Mouse (Mus musculus) heart, postnatal 0 days (tissue): Measurements from ENCODE around the gene Vegfd. TPM values are rescaled to one million over a fixed set of nuclear protein-coding genes. Genes with fewer than 3 reads are reported as not detected.

Source experiments
- ATAC-seq: fragments of 200-750 bp; cut with Nextera tagmentation; 2 replicates; pipeline ENCODE4 v1.8.0; 2017; ENCODE audit warnings: low read depth, moderate number of reproducible peaks, moderate library complexity; ENCODE audit not compliant: insufficient read depth
- DNase-seq: peaks from one replicate; pipeline ENCODE4 v3.0.0-alpha.2; 2016; ENCODE audit warnings: low spot score
- H3K27ac ChIP-seq: fragments of 300-500 bp; sonication (generic); 2 replicates; pipeline ENCODE4 v1.5.1; 2014; ENCODE audit warnings: low read depth, mild to moderate bottlenecking
- H3K27me3 ChIP-seq: fragments of 300-500 bp; sonication (generic); 2 replicates; pipeline ENCODE4 v1.6.1; 2014; ENCODE audit warnings: low read length, mixed read lengths; ENCODE audit not compliant: control insufficient read depth, insufficient read depth
- H3K36me3 ChIP-seq: fragments of 300-500 bp; sonication (generic); replicated peaks from 2 replicates; pipeline ENCODE4 v1.6.1; 2014; ENCODE audit warnings: low read length, mixed read lengths; ENCODE audit not compliant: control insufficient read depth, insufficient read depth
- H3K4me1 ChIP-seq: fragments of 300-500 bp; sonication (generic); 2 replicates; pipeline ENCODE4 v1.6.1; 2014; ENCODE audit warnings: antibody characterized with exemption; ENCODE audit not compliant: control insufficient read depth, insufficient read depth
- H3K4me2 ChIP-seq: fragments of 300-500 bp; sonication (generic); 2 replicates; pipeline ENCODE4 v1.6.1; 2014; ENCODE audit warnings: low read depth, mild to moderate bottlenecking, low read length, moderate library complexity
- H3K4me3 ChIP-seq: fragments of 300-500 bp; sonication (generic); 2 replicates; pipeline ENCODE4 v1.5.1; 2014; ENCODE audit warnings: low read depth, low read length
- H3K9ac ChIP-seq: fragments of 300-500 bp; sonication (generic); replicated peaks from 2 replicates; pipeline ENCODE4 v1.6.1; 2014; ENCODE audit warnings: low read depth, low read length, mixed read lengths
- H3K9me3 ChIP-seq: fragments of 300-500 bp; sonication (generic); replicated peaks from 2 replicates; pipeline ENCODE4 v1.6.1; 2016; ENCODE audit warnings: low read length; ENCODE audit not compliant: control insufficient read depth
- CTCF ChIP-seq: IDR thresholded peaks from 2 replicates; pipeline ENCODE4 v1.5.1; 2016; ENCODE audit warnings: antibody characterized with exemption, control low read depth, low read depth
- EP300 ChIP-seq: IDR thresholded peaks from 2 replicates; pipeline ENCODE4 v1.6.1; 2016; ENCODE audit warnings: antibody characterized with exemption, low read depth
- WGBS: fragments of 180-500 bp; shearing (Covaris S2); extraction: QIAGEN DNeasy Blood & Tissue Kit; methylation state at CpG from one replicate; pipeline ENCODE4 v1.1.7; 2014; 5-methylcytosine and 5-hydroxymethylcytosine counted together
- polyA plus RNA-seq: library from polyadenylated mRNA; unstranded; fragments of >200 nt; fragmentation: Nextera tagmentation; extraction: Ambion mirVana; gene quantifications from 2 replicates; pipeline ENCODE4 v1.2.1, GENCODE M21; 2015
- total RNA-seq: library from RNA; depleted of rRNA; stranded (reverse); fragments of >200 nt; gene quantifications from 2 replicates; pipeline ENCODE4 v1.2.3, GENCODE M21; 2014; ENCODE audit warnings: low replicate concordance

The Vegfd gene
- total and polyA plus RNA-seq, 2 experiments from 2014 or later = 0.08 to 1.6 TPM

DNA sequence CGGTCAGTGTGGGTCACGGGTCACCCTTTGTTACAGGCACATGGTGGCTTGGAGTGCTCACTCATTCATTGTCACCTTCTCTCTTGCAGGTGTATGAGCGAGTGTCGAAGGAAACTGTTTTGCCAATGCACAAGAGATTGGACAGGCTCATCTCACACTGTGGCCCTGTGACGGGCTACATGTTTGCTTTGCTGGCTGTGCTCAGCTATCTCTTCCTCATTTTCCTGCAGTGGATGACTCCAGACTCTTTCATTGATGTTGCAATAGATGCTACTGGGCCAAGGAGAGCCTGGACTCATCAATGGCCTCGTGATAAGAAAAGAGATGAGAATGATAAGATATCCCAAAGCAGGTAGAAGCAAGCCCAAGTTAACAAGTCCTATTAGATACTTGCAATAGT is 58.4 kb downstream of the Vegfd start:
- 80% methylated on average over 6 of the region's 6 CpGs for WGBS
- H3K27ac ChIP-seq = no peak overlapping the region

DNA sequence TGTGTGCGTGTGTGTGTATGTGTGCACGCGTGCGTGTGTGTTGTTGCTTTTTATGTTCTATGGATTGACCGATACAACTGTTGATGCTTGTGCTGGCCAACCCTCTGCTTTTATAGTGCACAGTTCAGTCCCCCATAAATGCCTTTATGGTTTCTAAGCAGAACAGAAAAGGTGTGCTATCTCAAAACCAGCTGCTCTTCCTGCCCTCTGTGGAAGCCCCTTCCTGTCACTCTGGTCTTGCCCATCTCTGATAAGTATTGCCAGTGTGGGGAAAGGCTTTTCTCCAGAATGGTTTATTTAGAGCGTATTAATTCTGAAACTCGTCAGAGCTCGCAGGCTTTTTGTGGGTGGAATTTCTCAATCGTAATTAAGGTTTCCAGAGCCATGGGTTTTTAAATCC is 59.5 kb downstream of the Vegfd start:
- TF ChIP-seq EP300 = no peak
- Histone ChIP-seq H3K27ac (no peak overlapping the region), H3K9me3 (no peaks in the 10 kb centered on the region), H3K4me1 (no peaks in the 10 kb centered on the region), H3K4me2 (no peak overlapping the region), H3K9ac (no peak overlapping the region), H3K36me3 (peaks cover 17% of the 10 kb centered on the region), H3K4me3 (no peak overlapping the region), H3K27me3 (no peaks in the 10 kb centered on the region)
- WGBS = 91% methylated on average over 9 of the region's 9 CpGs
- DNase-seq (no peak), ATAC-seq (no peak)

More for the DNA sequence above, 58.4 kb downstream of the Vegfd start:
- ATAC-seq (no peak), DNase-seq (no peak)
- no peak overlapping the region for H3K4me3 ChIP-seq
- H3K9me3 ChIP-seq = no peaks in the 10 kb centered on the region
- TF ChIP-seq CTCF (no peak), EP300 (no peak)
- no peaks in the 10 kb centered on the region for H3K4me1 ChIP-seq
- H3K4me2 ChIP-seq = no peak overlapping the region
- peaks cover 17% of the 10 kb centered on the region for H3K36me3 ChIP-seq
- H3K27me3 ChIP-seq = no peaks in the 10 kb centered on the region
- no peak overlapping the region for H3K9ac ChIP-seq

DNA sequence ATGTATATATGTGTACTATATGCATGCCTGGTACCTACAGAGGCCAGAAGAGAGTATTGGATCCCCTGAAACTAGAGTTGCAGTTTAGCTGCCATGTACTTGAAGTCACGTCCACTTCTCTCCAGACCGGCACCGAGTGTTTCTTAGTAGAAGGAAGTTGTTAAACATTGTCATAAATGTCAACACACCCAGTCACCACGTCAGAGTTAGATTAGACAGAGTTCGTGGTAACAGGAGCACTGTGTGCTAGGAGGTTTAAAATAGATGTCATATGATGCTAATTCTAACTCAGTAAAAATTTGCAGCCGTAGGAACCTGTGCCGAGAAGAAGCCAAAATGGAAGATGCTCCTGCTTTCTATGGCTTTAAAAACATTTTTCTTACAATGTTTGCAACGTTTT is 63.5 kb downstream of the Vegfd start, which contains the start of gene Asb11:
Gene Asb11 (plus strand): TSS at position 286 of the 400 bp plus-strand sequence.
- WGBS = 32% methylated on average over 8 of the region's 8 CpGs
- peak within 1 kb of the TSS; percentile 54 for H3K4me2 ChIP-seq
- no peaks in the 10 kb centered on the region for H3K27me3 ChIP-seq
- peak; percentile 84 for ATAC-seq
- H3K4me1 ChIP-seq = no peaks in the 10 kb centered on the region
- H3K9ac ChIP-seq = peak within 1 kb of the TSS; percentile 61
- H3K4me3 ChIP-seq = peak within 1 kb of the TSS; percentile 47
- TF ChIP-seq CTCF (no peak), EP300 (no peak)
- peak within 1 kb of the TSS; percentile 90 for H3K27ac ChIP-seq
- H3K9me3 ChIP-seq = no peaks in the 10 kb centered on the region
- DNase-seq = peak; percentile 77
- H3K36me3 ChIP-seq = peaks cover 1% of the 10 kb centered on the region; the same call in 1 of the 2 replicates

DNA sequence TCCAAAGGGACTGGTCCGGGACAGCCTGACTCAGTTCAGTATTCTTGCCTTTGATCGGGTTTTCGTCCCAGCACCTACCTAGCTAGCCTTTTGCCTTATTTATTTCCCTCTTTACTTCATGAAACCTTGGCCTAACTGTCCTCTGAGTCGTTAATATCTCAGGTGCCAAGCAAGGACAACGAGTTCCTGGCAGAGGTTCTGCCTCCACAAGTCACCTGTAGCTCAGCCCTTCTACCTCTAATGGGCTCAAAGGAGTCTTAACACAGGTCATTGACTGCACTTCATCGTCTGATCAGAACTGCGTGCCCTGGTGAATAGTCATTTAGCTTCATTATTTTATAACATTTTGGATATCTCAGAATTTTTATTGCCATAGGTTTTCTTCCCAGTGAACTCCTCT is 66.3 kb downstream of the Vegfd start:
- WGBS = 64% methylated on average over 7 of the region's 7 CpGs
- Histone ChIP-seq H3K4me3 (peak overlapping the region; percentile 47), H3K36me3 (no peaks in the 10 kb centered on the region), H3K4me2 (peak overlapping the region; percentile 54), H3K9me3 (no peaks in the 10 kb centered on the region), H3K27ac (peak overlapping the region; percentile 92), H3K27me3 (no peaks in the 10 kb centered on the region), H3K9ac (peak overlapping the region; percentile 40; the same call in 1 of the 2 replicates), H3K4me1 (no peaks in the 10 kb centered on the region)
- no peak for ATAC-seq
- TF ChIP-seq EP300 (no peak), CTCF (no peak)
- no peak for DNase-seq

DNA sequence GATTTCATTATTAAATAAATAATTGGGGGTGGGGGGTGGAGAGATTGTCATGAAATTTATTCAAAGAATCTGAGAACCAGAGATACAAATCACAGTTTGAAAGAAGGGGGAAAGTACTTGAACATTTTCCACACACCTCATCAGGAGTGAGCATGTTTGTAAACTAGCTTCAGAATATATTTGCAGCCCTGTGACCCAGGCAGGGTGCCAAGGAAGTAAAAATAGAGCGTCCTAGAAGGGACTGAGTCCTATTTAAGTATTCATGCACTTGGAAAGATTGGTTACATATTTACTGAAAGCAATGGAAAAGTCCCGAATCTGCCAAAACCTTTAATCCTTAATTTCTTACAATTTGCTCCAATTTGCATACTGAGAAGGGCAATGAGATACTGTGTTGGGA is 67.0 kb downstream of the Vegfd start:
- Histone ChIP-seq H3K36me3 (no peaks in the 10 kb centered on the region), H3K27ac (peak overlapping the region; percentile 92), H3K4me2 (peak overlapping the region; percentile 54), H3K4me3 (0 out of 2 replicates have a peak overlapping the region, but pooled peaks have one; percentile 47), H3K27me3 (no peaks in the 10 kb centered on the region), H3K4me1 (no peaks in the 10 kb centered on the region), H3K9ac (no peak overlapping the region), H3K9me3 (no peaks in the 10 kb centered on the region)
- no peak for TF ChIP-seq CTCF
- TF ChIP-seq EP300 = no peak
- DNase-seq (peak; percentile 50), ATAC-seq (peak; percentile 77)
- 18% methylated on average over 2 of the region's 2 CpGs for WGBS

DNA sequence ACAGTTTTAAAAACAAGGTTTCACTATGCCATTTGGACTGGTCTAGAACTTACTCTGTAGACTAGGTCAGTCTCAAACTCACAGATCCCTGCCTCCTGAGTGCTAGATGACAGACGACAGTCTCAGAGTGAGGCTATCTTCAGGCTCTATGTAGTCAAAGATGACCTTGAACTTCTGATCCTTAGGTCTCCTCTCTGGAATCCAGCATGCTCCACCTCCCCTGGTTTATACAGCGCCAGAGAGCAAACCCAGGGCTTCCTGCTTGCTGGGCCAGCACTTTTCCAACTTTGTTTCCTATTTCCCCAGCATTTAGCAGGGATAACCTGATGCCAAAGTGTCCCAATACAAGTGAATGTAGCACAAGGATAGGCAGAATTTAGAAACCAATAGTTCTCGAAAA is 67.5 kb downstream of the Vegfd start:
- Histone ChIP-seq H3K27me3 (no peaks in the 10 kb centered on the region), H3K9me3 (no peaks in the 10 kb centered on the region), H3K4me3 (no peak overlapping the region), H3K9ac (no peak overlapping the region), H3K36me3 (no peaks in the 10 kb centered on the region), H3K4me2 (peak overlapping the region; percentile 54), H3K4me1 (no peaks in the 10 kb centered on the region), H3K27ac (peak overlapping the region; percentile 92)
- no peak for DNase-seq
- 45% methylated on average over 3 of the region's 3 CpGs for WGBS
- peak; percentile 34 for ATAC-seq
- TF ChIP-seq EP300 (no peak), CTCF (no peak)
